Mouse (Mus musculus): Measurements from ENCODE around the gene Dnm3. TPM values are rescaled to one million over a fixed set of nuclear protein-coding genes. Genes with fewer than 3 reads are reported as not detected.

Dnm3 gene
- polyA plus RNA-seq, 1 experiment = 0.43 TPM

DNA sequence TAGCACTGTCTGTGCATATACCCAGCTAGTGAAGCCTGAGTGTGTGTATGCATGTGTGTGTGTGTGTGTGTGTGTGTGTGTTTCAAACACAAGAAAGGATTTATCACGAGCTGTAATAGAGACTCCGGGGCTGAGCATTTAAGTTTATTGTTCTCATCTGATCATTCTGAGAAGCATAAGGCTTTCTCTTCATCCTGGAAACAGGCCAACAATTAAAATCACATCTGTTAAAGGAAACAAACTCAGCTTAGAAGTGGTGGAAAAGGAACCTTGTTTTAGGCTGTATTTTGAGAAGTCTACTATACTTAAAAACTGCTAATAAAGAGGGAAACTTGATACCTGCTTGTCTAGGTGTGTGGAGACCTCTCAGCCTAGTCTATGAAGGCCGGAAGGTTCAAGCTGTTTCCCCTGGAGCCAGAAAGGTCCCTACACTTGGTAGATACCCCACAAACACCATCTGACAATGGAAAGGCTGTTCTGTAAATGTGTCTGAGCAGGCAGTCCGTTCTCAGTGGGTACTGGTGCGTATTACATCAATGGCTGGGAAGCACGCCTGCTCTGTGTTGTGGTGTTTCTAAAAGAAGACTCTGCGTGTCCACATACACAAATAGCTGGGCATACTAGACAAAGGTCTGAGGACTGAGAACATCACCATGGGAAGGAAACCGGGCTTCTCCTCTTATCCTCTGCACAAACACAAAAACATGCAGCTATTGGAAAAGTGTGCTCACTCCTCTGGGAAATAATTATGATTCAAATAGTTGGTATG is 290.3 kb downstream of the Dnm3 start:
- no peak overlapping the region for H3K27ac ChIP-seq (ENCODE audit: insufficient read depth, low read length)
- H3K4me1 ChIP-seq (ENCODE audit: control insufficient read depth, insufficient read depth, insufficient read length) = peaks cover 6% of the 10 kb centered on the region; the same call in 1 of the 2 replicates
- DNase-seq (ENCODE audit: low read depth in 1 of 2, low spot score in 2 of 2) = no peak
- H3K36me3 ChIP-seq (ENCODE audit: control insufficient read depth, insufficient read depth, low read length) = no peaks in the 10 kb centered on the region
- no peak for TF ChIP-seq CTCF (IDR thresholded peaks at IDR 0.05; ENCODE audit: extremely low read depth, insufficient read depth, insufficient read length, insufficient replicate concordance)
- H3K4me3 ChIP-seq (ENCODE audit: extremely low read depth, insufficient read depth, insufficient read length) = no peak overlapping the region
- no peaks in the 10 kb centered on the region for H3K27me3 ChIP-seq (ENCODE audit: control insufficient read depth, insufficient read depth, low read length)
- 66% methylated on average over 8 of the region's 8 CpGs for WGBS

DNA sequence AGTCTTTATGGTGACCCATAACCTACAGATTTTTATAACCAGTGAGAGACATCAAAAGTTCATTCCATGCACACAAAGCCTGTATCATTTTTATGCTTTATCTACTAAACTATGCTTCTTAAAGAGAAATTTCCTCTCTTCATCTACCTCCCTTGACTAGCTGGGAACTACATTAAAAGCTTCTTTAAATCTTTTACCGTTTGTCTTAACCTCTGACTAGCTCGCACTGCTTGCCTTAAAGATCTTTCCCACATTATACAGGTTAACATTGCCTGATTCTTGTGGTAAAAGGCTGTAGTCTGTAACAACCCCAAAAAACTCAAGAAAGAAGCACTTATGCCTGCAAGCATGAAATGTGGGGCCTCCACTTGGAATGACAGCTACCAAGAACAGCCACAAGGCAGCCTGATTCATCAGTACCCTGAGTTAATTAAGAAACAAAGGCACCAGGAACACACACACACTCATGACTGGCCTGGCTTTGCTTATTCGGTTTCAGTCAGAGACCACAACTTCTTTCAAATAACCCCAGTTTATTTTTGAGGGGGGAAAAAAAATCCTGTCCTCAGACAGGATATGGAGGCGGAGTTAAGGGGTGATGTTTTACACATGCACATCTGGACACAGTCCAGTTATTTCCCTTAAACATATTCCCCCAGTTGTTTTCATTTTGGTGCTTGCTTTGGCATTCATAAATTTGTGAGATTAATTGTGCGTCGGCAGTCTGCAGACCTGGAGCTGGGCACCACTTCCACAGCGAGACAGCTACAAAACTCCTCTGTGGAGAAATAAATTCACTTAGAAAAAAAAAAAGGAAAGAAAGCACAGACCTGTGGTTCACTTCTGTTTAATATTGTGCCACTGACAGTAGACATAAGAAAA is 291.1 kb downstream of the Dnm3 start:
- Histone ChIP-seq H3K4me3 (ENCODE audit: extremely low read depth, insufficient read depth, insufficient read length) (no peak overlapping the region), H3K36me3 (ENCODE audit: control insufficient read depth, insufficient read depth, low read length) (no peaks in the 10 kb centered on the region), H3K27me3 (ENCODE audit: control insufficient read depth, insufficient read depth, low read length) (no peaks in the 10 kb centered on the region), H3K27ac (ENCODE audit: insufficient read depth, low read length) (no peak overlapping the region), H3K4me1 (ENCODE audit: control insufficient read depth, insufficient read depth, insufficient read length) (peaks cover 6% of the 10 kb centered on the region; the same call in 1 of the 2 replicates)
- TF ChIP-seq POLR2A (IDR thresholded peaks at IDR 0.05; ENCODE audit: low read depth, low read length) (no peak), CTCF (IDR thresholded peaks at IDR 0.05; ENCODE audit: extremely low read depth, insufficient read depth, insufficient read length, insufficient replicate concordance) (no peak)
- no peak for DNase-seq (ENCODE audit: low read depth in 1 of 2, low spot score in 2 of 2)
- WGBS = 17% methylated on average over 7 of the region's 7 CpGs

DNA sequence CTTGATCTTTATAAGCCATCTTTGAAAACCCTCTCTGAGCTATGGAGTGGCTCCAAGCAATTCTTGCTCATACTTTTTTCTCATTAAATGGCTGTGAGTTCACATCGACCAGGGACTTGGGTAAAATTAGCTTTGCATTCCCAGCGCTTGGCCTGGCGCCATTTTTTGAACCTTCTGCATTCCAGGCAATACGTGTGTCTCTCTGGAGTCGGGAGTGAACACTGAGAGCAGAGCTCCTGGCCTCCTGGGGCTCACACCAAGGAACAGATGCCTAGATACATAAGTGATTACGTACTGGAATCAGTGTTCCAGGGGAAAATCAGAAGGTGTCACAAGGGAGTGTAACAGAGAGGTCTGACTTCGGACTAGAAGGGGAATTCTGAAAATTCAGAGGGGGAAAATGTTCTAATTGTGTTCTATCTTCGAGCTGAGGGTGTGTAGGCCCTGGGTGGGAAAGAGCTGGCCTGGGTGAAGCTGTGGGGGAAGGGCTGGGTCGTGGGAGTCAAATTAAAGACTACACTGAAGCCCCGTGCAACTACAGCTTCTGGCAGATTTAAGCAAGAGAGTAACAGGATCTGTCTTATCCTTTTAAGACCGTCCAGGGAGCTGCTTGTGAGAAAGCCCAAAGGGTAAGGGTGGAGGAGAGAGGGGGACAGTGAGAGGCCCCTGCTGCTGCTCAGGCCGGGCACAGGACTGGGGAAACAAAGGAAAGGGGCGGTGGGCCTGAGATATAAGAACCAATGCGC is 293.7 kb downstream of the Dnm3 start:
- DNase-seq (ENCODE audit: low read depth in 1 of 2, low spot score in 2 of 2) = no peak
- TF ChIP-seq CTCF (IDR thresholded peaks at IDR 0.05; ENCODE audit: extremely low read depth, insufficient read depth, insufficient read length, insufficient replicate concordance) (no peak), POLR2A (IDR thresholded peaks at IDR 0.05; ENCODE audit: low read depth, low read length) (no peak)
- H3K36me3 ChIP-seq (ENCODE audit: control insufficient read depth, insufficient read depth, low read length) = no peaks in the 10 kb centered on the region
- H3K4me1 ChIP-seq (ENCODE audit: control insufficient read depth, insufficient read depth, insufficient read length) = peaks cover 9% of the 10 kb centered on the region; the same call in 1 of the 2 replicates
- no peak overlapping the region for H3K4me3 ChIP-seq (ENCODE audit: extremely low read depth, insufficient read depth, insufficient read length)
- H3K27me3 ChIP-seq (ENCODE audit: control insufficient read depth, insufficient read depth, low read length) = no peaks in the 10 kb centered on the region
- WGBS = 87% methylated on average over 14 of the region's 14 CpGs
- H3K27ac ChIP-seq (ENCODE audit: insufficient read depth, low read length) = no peak overlapping the region

DNA sequence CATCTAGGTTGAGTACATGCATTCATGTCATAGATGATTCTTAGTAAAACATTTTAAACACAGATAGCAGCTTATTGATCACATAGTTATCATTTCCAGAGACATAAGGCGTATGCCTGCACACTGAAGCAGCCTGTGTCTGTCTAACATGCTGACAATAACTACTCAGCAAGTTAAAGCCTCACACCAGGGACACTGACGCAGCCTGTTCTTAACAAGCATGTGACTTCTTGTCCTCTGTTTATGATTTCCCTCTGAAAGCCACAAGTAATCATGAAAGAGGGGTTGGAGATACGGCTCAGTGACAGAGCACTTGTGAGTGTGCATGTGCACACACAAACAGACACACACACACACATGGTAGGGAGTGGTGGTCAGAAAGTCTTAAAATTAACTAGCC is 294.4 kb downstream of the Dnm3 start:
- Histone ChIP-seq H3K36me3 (ENCODE audit: control insufficient read depth, insufficient read depth, low read length) (no peaks in the 10 kb centered on the region), H3K4me3 (ENCODE audit: extremely low read depth, insufficient read depth, insufficient read length) (no peak overlapping the region), H3K4me1 (ENCODE audit: control insufficient read depth, insufficient read depth, insufficient read length) (peaks cover 9% of the 10 kb centered on the region; the same call in 1 of the 2 replicates), H3K27ac (ENCODE audit: insufficient read depth, low read length) (no peak overlapping the region), H3K27me3 (ENCODE audit: control insufficient read depth, insufficient read depth, low read length) (no peaks in the 10 kb centered on the region)
- DNase-seq (ENCODE audit: low read depth in 1 of 2, low spot score in 2 of 2) = no peak
- 75% methylated on average over 3 of the region's 3 CpGs for WGBS
- TF ChIP-seq CTCF (IDR thresholded peaks at IDR 0.05; ENCODE audit: extremely low read depth, insufficient read depth, insufficient read length, insufficient replicate concordance) (no peak), POLR2A (IDR thresholded peaks at IDR 0.05; ENCODE audit: low read depth, low read length) (no peak)

DNA sequence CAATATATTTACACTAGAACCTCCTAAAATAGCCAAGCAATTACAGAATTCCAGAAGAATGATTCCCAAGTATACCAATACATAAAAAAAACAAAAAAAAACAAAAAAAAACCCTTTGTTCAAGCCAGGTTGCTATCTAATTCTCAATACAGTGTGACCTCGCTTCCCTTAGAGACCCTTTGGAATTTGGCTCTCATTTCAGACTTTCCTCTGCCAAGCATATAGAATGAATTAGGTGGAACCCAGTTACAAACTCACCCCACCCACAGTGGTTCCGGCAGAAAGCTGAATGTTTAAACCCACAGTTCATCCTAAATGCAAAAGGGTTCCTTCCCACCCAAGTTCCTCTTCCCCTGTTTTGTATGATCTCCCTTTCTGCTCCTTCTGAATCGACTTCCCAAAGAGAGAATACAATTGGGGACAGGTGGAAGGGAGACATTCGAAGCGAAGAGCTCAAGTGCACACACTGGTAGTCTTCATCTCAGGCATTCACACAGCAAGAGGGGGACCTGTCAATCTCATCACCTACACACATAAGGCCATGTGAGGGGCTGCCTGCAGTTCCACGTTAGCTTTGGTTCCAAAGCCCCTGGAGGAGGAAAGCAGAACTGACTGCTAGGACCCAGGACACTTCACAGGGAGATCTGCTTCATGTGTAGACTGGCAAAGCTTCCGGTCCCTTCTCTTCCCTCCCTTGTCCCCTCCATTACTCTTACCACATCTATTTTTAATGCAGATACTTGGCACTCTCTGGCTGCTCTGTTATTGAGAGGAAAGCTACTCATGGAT is 296.5 kb downstream of the Dnm3 start:
- no peak overlapping the region for H3K4me3 ChIP-seq (ENCODE audit: extremely low read depth, insufficient read depth, insufficient read length)
- DNase-seq (ENCODE audit: low read depth in 1 of 2, low spot score in 2 of 2) = no peak
- no peak overlapping the region for H3K27ac ChIP-seq (ENCODE audit: insufficient read depth, low read length)
- H3K36me3 ChIP-seq (ENCODE audit: control insufficient read depth, insufficient read depth, low read length) = no peaks in the 10 kb centered on the region
- H3K4me1 ChIP-seq (ENCODE audit: control insufficient read depth, insufficient read depth, insufficient read length) = peaks cover 3% of the 10 kb centered on the region; the same call in 1 of the 2 replicates
- 61% methylated on average over 7 of the region's 7 CpGs for WGBS
- H3K27me3 ChIP-seq (ENCODE audit: control insufficient read depth, insufficient read depth, low read length) = no peaks in the 10 kb centered on the region
- TF ChIP-seq POLR2A (IDR thresholded peaks at IDR 0.05; ENCODE audit: low read depth, low read length) = no peak
- no peak for TF ChIP-seq CTCF (IDR thresholded peaks at IDR 0.05; ENCODE audit: extremely low read depth, insufficient read depth, insufficient read length, insufficient replicate concordance)

DNA sequence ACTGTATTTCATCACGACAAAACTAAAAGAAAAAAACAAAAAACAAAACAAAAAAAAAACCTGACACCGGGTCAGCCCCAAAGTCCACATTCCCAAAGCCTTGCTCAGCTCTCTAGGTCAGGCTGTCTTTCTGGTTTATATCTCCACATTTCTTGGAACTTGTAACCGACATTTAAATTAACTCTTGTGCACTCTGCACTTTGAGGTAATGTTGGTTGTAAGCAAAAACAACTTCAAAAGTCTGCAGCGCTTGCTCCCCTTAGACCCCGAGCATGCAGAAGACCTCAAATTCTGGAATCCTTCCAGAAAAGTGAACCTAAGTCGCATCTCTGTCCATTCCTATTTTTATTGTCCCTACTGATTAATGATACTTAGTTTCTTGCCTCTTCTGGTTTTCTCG is 297.4 kb downstream of the Dnm3 start:
- TF ChIP-seq CTCF (IDR thresholded peaks at IDR 0.05; ENCODE audit: extremely low read depth, insufficient read depth, insufficient read length, insufficient replicate concordance) = no peak
- no peak for TF ChIP-seq POLR2A (IDR thresholded peaks at IDR 0.05; ENCODE audit: low read depth, low read length)
- Histone ChIP-seq H3K27me3 (ENCODE audit: control insufficient read depth, insufficient read depth, low read length) (no peaks in the 10 kb centered on the region), H3K4me1 (ENCODE audit: control insufficient read depth, insufficient read depth, insufficient read length) (peaks cover 3% of the 10 kb centered on the region; the same call in 1 of the 2 replicates), H3K36me3 (ENCODE audit: control insufficient read depth, insufficient read depth, low read length) (no peaks in the 10 kb centered on the region), H3K4me3 (ENCODE audit: extremely low read depth, insufficient read depth, insufficient read length) (no peak overlapping the region), H3K27ac (ENCODE audit: insufficient read depth, low read length) (no peak overlapping the region)
- DNase-seq (ENCODE audit: low read depth in 1 of 2, low spot score in 2 of 2) = no peak
- 84% methylated on average over 7 of the region's 7 CpGs for WGBS
